Mouse (Mus musculus): ENCODE measurements around the gene Gm49450.

- TF ChIP-seq CTCF (IDR thresholded peaks at IDR 0.05; ENCODE audit: low read depth, low read length) (no peak), POLR2A (IDR thresholded peaks at IDR 0.05; ENCODE audit: insufficient read depth, low read length) (peak; percentile 70)
Observed at GRCm38 (mm10) chr15:98917538-98918498, 35.5 kb downstream of the Gm49450 start, which contains the start of gene Lmbr1l.

All from ES-Bruce4 (cell line).